Comparison of ENCODE assay signal across 8 mouse cellular contexts in the genomic region with DNA sequence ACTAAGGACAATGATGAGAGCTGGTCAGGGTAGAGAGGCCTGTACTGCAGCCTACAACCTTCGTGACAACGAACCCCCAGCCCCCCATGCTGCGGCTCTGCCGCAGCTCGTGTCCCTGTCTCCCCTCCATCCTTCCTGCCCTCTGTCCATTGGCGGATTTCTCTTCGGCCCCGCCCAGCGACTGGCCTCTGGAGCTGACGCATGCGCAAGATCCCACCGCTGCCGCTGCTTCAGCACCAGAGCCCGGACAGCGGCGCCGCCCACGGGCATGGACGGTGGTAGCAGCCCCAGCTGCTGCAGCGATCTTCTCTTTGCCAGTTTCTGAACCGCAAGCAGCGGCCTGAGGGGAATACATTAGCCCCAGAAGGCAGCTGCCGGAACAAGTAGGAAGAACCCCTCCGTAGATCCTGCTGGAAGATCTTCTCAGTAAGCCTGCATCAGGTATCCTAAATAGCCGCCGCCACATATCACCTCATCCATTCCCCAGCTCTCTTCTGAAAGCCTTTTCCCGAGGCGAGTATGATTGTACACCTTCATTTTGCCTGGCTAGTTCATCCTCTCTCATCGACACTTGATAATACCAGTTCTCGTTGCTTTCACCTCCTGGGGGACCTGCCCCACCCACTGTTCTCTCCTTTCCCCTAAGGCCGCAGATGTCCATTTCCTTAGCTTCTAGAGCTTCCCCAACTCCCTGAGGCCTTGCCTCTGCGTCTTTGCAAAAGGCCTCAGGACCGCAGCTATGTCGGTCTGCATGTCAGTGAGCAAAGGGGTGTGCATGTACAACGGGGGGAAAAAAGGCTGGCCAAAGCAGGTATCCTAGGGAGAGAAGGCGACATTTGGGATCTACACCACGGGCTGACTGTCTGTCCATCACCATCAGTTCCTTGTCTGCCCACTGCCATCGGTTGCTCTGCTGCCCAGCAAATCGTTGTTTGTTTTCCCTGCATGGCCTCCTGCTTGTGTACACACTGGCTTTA. TPM values are rescaled to one million over a fixed set of nuclear protein-coding genes. Genes with fewer than 3 reads are reported as not detected.
DNase-seq lines count a peak whose midpoint lies in the region; ATAC-seq and TF ChIP-seq lines count a peak whose summit lies in the region.

A gene (plus strand): TSS at position 216 of the 977 bp plus-strand sequence.

- peak within 1 kb of the TSS; percentile 69 for H3K4me2 ChIP-seq in forebrain, embryonic 16.5 days (ENCODE audit: low read length)
- peak within 1 kb of the TSS; percentile 69 for H3K4me2 ChIP-seq in lung, embryonic 16.5 days (ENCODE audit: low read depth, low read length)

- peak within 1 kb of the TSS; percentile 51 for H3K9ac ChIP-seq in forebrain, embryonic 16.5 days (replicated peaks; ENCODE audit: low read depth, low read length)
- peak within 1 kb of the TSS; percentile 34; the same call in 1 of the 2 replicates for H3K9ac ChIP-seq in lung, embryonic 16.5 days (ENCODE audit: low read length)

- DNase-seq in ES-CJ7 (ENCODE audit: low read depth, low spot score): peak; percentile 88
- peak; percentile 96 for DNase-seq in cerebellum, adult 11-12 months
- DNase-seq in heart, postnatal 36 days: peak; percentile 89 to 92
- DNase-seq in layer of hippocampus, adult 9-11 months: peak; percentile 95
- peak; percentile 89 for DNase-seq in ovary, adult 18-20 months (ENCODE audit: low spot score)
- peak; percentile 85 for DNase-seq in thymus, adult 2 months

- TF ChIP-seq POLR2A in thymus, adult 2 months (IDR thresholded peaks at IDR 0.05; ENCODE audit: control insufficient read depth, extremely low read depth, insufficient read depth, low read length, poor library complexity): no peak

- no peaks in the 10 kb centered on the region for H3K9me3 ChIP-seq in forebrain, embryonic 16.5 days (ENCODE audit: control insufficient read depth, low read length)
- no peaks in the 10 kb centered on the region for H3K9me3 ChIP-seq in lung, embryonic 16.5 days (ENCODE audit: control insufficient read depth, low read length)

- H3K36me3 ChIP-seq in forebrain, embryonic 16.5 days (ENCODE audit: control insufficient read depth, insufficient read depth): no peaks in the 10 kb centered on the region
- no peaks in the 10 kb centered on the region for H3K36me3 ChIP-seq in lung, embryonic 16.5 days (ENCODE audit: control insufficient read depth, insufficient read depth, low read length)
- no peaks in the 10 kb centered on the region for H3K36me3 ChIP-seq in thymus, adult 2 months (ENCODE audit: control insufficient read depth, insufficient read depth, low read length)

- H3K4me3 ChIP-seq in forebrain, embryonic 16.5 days (replicated peaks; ENCODE audit: low read length): peak within 1 kb of the TSS; percentile 48
- peak within 1 kb of the TSS; percentile 38 for H3K4me3 ChIP-seq in lung, embryonic 16.5 days (ENCODE audit: low read length)
- H3K4me3 ChIP-seq in thymus, adult 2 months (ENCODE audit: control insufficient read depth, insufficient read depth, low read length): no peak within 1 kb of the TSS

- H3K4me1 ChIP-seq in forebrain, embryonic 16.5 days (replicated peaks; ENCODE audit: control insufficient read depth, insufficient read depth, low read length): peaks cover 30% of the 10 kb centered on the region
- peaks cover 18% of the 10 kb centered on the region for H3K4me1 ChIP-seq in lung, embryonic 16.5 days (replicated peaks; ENCODE audit: control insufficient read depth, insufficient read depth, low read length)
- H3K4me1 ChIP-seq in thymus, adult 2 months (replicated peaks; ENCODE audit: control insufficient read depth, insufficient read depth, low read length): peaks cover 8% of the 10 kb centered on the region; the same call in 1 of the 2 replicates

- intact Hi-C loops in heart, postnatal 36 days (cut with DNase I): loop anchor here (1.0 kb wide), 1 partner anchor 36 kb away; no protein-coding TSS in a partner anchor

- TF ChIP-seq CTCF in thymus, adult 2 months (IDR thresholded peaks at IDR 0.05; ENCODE audit: borderline replicate concordance, control insufficient read depth, extremely low read depth, insufficient read depth, low read length, poor library complexity): 0 out of 2 replicates have a peak, but pooled peaks have one; percentile 35

- peak within 1 kb of the TSS; percentile 39 for H3K27ac ChIP-seq in forebrain, embryonic 16.5 days (ENCODE audit: low read length)
- H3K27ac ChIP-seq in lung, embryonic 16.5 days (ENCODE audit: low read length): no peak within 1 kb of the TSS
- no peak within 1 kb of the TSS for H3K27ac ChIP-seq in thymus, adult 2 months (ENCODE audit: control insufficient read depth, insufficient read depth, low read length)

- H3K27me3 ChIP-seq in forebrain, embryonic 16.5 days (replicated peaks; ENCODE audit: control insufficient read depth, insufficient read depth, low read length): no peaks in the 10 kb centered on the region
- H3K27me3 ChIP-seq in lung, embryonic 16.5 days (ENCODE audit: control insufficient read depth, insufficient read depth, low read depth, low read length): no peaks in the 10 kb centered on the region
- H3K27me3 ChIP-seq in thymus, adult 2 months (ENCODE audit: control insufficient read depth, insufficient read depth, low read length): no peaks in the 10 kb centered on the region

- WGBS in forebrain, embryonic 16.5 days: 11% methylated on average over 39 of the region's 39 CpGs
- 10% methylated on average over 39 of the region's 39 CpGs for whole genome bisulfite sequencing in lung, embryonic 16.5 days
- 12% methylated on average over 39 of the region's 39 CpGs for WGBS in thymus, adult 2 months

- ATAC-seq in forebrain, embryonic 16.5 days: peak; percentile 93
- peak; percentile 93 for ATAC-seq in lung, embryonic 16.5 days (ENCODE audit: low read depth)

RNA-seq across cellular contexts. Expression of the gene that starts here (rescaled TPM):
- polyA plus RNA-seq in forebrain, embryonic 16.5 days (2015; fragmentation: Nextera tagmentation; extraction: Ambion mirVana): 27.3 and 36.9 TPM in 2 replicates
- under 1 TPM; 0.03 to 0.06 TPM for total RNA-seq in heart, postnatal 36 days (2021)
- 0.65 and 1.0 TPM in 2 replicates for polyA plus RNA-seq in lung, embryonic 16.5 days (2015; fragmentation: Nextera tagmentation; extraction: Ambion mirVana)
- polyA plus RNA-seq in thymus, adult 2 months (2012; rRNA removed): 0.36 and 0.41 TPM in 2 replicates

Comparison
In these comparisons a context has a peak if more than half of its experiments do, and no peak if none do; other contexts are left out.
1. RNA of the gene that starts here (polyA plus RNA-seq): 27.3 to 36.9 TPM in forebrain, embryonic 16.5 days; 0.65 to 1.0 TPM in lung, embryonic 16.5 days and 0.36 to 0.41 TPM in thymus, adult 2 months; every median in the first group is over 10 times any median in the second.
2. Peak in DNase-seq in heart, postnatal 36 days; RNA of the gene not detected or under 1 TPM.
3. Peak in DNase-seq in thymus, adult 2 months; RNA of the gene not detected or under 1 TPM.
4. Peak in every context shown above with its lines, with median percentiles within 50 percentile points of each other: DNase-seq.